Mouse (Mus musculus) right cerebral cortex, adult 2 months (tissue): ENCODE data around the gene Tmem184a.
A peak's percentile ranks its signal among the peaks of the same experiment; 100 is the strongest.

ENCODE experiments used
- DNase-seq, 2 experiments: peaks; one replicate each; pipeline ENCODE4 v3.0.0; 2021 to 2022; ENCODE audit warnings: low spot score in 2 of 2

The Tmem184a gene

GRCm38 (mm10) chr5:139813126-139813490, 6.6 kb downstream of the Tmem184a start:
- no peak for DNase-seq

GRCm38 (mm10) chr5:139812398-139813125, 7.2 kb downstream of the Tmem184a start:
- DNase-seq, result no peak

- DNase-seq, result no peak
These were observed 7.9 kb downstream of the Tmem184a start for GRCm38 (mm10) chr5:139811677-139812397.

GRCm38 (mm10) chr5:139809397-139809796, 10.3 kb downstream of the Tmem184a start:
- DNase-seq, result no peak

DNA sequence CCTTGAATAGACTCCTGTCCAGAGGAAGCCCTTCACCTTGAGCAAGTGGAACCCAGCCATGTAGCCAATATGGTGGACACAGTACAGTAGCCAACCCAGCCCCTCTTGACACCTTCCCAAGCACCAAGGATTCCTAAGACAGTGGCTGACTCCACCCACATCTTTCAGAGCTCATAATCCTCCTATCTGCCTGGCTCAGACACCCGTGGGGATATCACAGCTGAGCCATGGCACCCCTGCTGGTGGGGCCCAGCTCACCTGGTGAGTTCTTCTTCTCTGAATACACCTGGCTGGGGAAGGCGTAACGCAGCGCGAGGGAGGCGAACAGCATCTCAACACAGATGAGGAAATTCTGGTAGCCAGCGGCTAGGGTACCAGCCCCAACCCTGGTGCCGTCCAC, 13.8 kb downstream of the Tmem184a start:
- DNase-seq, result no peak

- no peak for DNase-seq
These were observed 15.1 kb downstream of the Tmem184a start for GRCm38 (mm10) chr5:139804573-139805111.

- DNase-seq, result no peak
These were observed 15.6 kb downstream of the Tmem184a start for GRCm38 (mm10) chr5:139804107-139804551.

- no peak for DNase-seq
These were observed 16.1 kb downstream of the Tmem184a start for GRCm38 (mm10) chr5:139803601-139804102.

GRCm38 (mm10) chr5:139803165-139803564, 16.6 kb downstream of the Tmem184a start:
- DNase-seq, result no peak

- no peak for DNase-seq
These were observed 17.8 kb downstream of the Tmem184a start for GRCm38 (mm10) chr5:139801880-139802279.

DNA sequence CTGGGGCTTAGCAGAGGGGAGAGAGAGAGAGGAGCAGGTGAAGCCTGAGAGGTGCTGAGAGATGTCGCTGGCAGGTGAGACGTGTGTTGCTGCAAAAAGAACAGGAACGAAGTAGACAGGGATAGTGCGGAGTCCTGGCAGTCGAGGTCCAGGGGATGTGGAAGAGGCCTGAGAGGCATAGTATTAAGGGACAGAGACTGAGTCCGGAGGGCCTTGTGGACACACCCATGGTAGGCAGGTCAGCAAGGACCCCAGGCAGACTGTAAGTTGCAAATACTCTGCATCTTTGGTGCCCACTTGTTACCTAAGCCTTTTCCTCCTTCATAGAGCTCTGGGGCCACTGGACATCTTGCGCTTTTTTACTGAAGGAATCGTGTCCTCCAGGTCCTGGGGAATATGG, 18.5 kb downstream of the Tmem184a start:
- DNase-seq, result no peak

- DNase-seq, result no peak
These were observed 19.7 kb downstream of the Tmem184a start for GRCm38 (mm10) chr5:139799801-139800590.

- DNase-seq, result no peak
These were observed 20.7 kb downstream of the Tmem184a start for GRCm38 (mm10) chr5:139799041-139799440.

GRCm38 (mm10) chr5:139798168-139798900, 21.4 kb downstream of the Tmem184a start:
- no peak for DNase-seq

DNA sequence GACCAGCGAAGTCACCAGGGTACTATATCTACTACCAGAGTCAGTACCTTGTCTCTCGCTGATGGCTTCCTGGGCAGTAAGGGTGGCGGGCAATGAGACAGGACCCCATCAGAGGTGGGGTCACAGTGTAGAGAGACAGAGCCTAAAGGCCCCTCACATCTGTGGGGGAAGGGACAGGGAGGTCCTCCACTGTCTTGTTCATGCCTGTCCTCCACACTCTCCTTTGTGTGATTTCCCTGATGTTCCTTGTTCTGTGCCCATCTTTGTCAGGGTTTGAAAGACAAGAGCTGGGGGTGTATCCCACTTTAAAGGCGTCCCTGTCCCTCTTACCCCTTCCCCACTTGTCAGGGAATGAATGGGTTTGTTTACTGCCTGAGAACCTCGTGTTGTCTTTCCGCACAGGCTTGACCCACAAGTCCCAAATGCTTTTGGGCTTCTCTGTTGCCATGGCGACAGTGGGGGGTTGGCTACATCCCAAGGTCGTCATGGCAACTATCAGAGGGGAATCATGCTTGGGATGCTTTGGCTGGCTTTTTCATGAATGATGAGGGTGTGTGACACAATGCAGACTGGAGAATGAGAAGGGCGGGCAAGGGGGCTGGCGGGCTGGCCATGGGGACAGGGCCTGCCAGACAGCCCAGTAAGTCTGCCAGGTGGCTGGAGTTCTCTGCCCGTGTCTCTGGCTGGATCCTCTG, 22.1 kb downstream of the Tmem184a start:
- peak; percentile 82 to 83 for DNase-seq

DNA sequence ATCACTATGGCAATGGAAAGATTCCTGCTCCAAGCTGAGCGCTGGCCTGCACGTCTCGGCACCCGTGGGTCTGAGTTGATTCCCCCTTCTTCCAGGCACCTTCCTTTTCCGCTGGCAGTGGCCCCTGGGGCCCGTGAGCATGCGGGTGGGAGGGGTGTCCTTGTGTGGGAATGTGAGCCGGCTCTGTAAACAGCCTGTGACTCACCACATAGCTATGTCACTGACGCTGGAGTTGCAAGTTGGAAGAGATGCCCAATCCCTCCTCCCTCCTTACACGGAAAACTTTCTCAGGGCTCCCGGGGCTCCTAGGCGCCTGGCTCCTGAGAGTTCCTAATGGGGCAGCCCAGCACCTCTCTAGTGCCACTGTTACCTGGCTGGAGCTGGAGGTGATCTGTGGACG, 22.8 kb downstream of the Tmem184a start:
- DNase-seq, result peak; percentile 70 to 80

DNA sequence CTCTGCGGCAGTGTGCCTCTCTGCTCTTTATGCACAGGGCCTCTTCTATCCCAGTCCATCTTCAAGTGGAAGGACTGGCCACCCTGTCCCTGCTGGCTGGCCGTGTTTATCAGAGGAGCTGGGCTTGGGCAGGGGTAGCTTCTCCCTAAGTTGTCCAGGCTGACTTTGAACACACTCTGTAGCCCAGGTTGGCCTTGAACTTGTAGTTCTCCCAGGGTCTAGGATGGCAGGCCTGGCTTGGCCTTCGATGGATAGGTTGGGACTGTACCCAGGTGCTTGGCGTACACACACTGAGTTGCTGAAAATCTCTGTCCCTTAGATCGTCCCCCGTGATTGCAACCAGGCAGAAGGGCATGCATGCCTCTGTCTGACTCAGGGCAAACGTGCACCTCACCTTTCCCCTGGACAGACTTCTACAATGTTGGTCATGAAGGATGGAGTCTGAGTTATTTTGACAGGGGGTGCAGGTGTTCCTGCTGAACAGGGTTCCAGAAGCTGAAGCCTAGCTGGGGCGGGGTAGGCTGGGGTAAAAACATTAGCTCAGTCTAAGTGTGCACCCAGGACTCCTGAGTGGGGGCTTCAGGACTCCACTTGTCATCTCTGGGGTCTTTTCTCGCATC, 23.6 kb downstream of the Tmem184a start:
- no peak for DNase-seq

DNA sequence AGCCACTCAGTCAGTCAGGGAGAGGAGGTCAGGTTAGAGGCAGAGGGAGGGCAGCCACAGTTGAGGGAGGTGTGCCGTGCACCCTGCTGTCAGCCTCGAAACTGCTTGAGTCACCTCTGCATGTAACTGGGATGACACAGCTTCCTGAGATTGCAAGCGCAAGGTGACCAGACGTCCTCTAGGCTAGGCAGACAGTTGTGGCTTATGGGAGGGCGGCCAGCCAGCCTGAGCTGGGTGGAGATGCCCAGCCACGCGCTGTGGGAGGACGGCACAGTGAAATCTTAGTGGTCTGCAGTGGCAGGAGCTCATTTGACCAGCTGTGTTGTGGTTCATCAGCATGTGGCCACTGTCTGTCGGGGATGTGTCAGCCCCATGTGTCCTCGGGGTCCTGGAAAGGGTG, 24.8 kb downstream of the Tmem184a start:
- DNase-seq, result no peak

GRCm38 (mm10) chr5:139794137-139794536, 25.6 kb downstream of the Tmem184a start:
- no peak for DNase-seq
